Mouse (Mus musculus) mature B cell (primary cell): ENCODE data around the gene Ubl3.

Experiments
- in situ Hi-C: fragments of 300-500 bp; cut with MboI; formaldehyde crosslinking; loops from 2 replicates; pipeline ENCODE4 v1.14.3; 2019

The Ubl3 gene

GRCm38 (mm10) chr5:148481745-148482144 lies 70.8 kb downstream of the Ubl3 start:
- in situ Hi-C loops = no loop called here

- in situ Hi-C loops = no loop called here
Measured at GRCm38 (mm10) chr5:148474346-148474745, 78.2 kb downstream of the Ubl3 start.

- in situ Hi-C loops = no loop called here
Measured at GRCm38 (mm10) chr5:148468626-148469441, 83.8 kb downstream of the Ubl3 start.

- in situ Hi-C loops = no loop called here
Measured at GRCm38 (mm10) chr5:148466933-148467607, 85.5 kb downstream of the Ubl3 start.

- in situ Hi-C loops = no loop called here
Measured at GRCm38 (mm10) chr5:148466116-148466515, 86.5 kb downstream of the Ubl3 start.

- in situ Hi-C loops = no loop called here
Measured at GRCm38 (mm10) chr5:148465091-148465490, 87.5 kb downstream of the Ubl3 start.

- in situ Hi-C loops = no loop called here
Measured at GRCm38 (mm10) chr5:148464489-148464888, 88.1 kb downstream of the Ubl3 start.

GRCm38 (mm10) chr5:148463783-148464294 lies 88.8 kb downstream of the Ubl3 start:
- in situ Hi-C loops = no loop called here
